Mouse (Mus musculus) erythroblast, embryonic 14.5 days (primary cell): ENCODE results near the gene Gzma.

Experiments used
- GATA1 ChIP-seq: IDR thresholded peaks from 2 replicates; pipeline ENCODE4 v1.6.1; 2012; ENCODE audit warnings: low read length, inconsistent platforms, mixed read lengths
- TAL1 ChIP-seq: IDR thresholded peaks from 3 replicates; pipeline ENCODE4 v1.6.1; 2012; ENCODE audit warnings: low read length, inconsistent platforms, mixed read lengths

- TF ChIP-seq TAL1 = no peak
- TF ChIP-seq GATA1 = no peak
These were observed 10.3 kb downstream of the Gzma start for GRCm38 (mm10) chr13:113090489-113090888.
